Mouse (Mus musculus): ENCODE measurements at regions not wholly inside any gene's neighbourhood (a gene's known extent, or its start where the extent isn't known, plus 50 kb on each side); places are given as distances from the start of the nearest gene placed in this dataset.
A peak's percentile ranks its signal among the peaks of the same experiment; 100 is the strongest.

DNA sequence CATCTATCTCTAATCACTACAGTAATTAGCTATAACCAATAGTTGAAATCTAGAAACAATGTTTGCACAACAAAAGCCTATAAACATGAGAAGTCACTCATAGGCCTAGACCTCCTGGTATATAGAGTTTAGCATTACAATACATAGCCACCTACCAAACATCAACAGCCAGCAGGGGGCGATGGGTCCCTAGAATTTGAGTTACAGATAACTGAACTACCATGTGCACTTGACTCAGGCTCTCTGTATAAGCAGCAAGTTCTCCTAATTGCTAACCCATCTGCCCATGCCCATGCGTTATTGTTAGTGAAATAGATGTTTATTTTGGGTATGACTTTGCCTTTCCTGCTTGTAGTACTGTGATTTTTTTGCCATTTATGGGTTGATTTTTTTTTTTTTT is 106.9 kb upstream of the Tgif2lx2 start:
- peak; percentile 2 for DNase-seq (ENCODE audit: low spot score)

DNA sequence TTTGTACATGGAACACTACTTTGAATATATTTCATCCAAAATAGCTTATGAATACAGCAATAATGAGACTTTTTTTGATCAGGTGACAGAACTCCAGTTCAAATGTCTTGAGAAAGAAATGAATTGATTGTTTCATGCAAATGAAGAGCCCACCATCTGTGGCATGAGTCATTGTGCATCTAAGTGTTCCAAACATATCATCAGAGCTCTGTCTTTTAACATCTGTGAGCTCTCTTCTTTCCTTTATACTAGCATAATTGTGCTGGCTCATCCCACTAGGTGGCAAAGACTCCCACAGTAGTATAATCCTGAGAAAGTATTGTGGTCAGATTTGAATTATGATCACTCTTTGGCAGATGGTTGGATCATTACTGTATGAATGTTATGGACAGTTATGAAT is 70.1 kb upstream of the Tgif2lx2 start:
- DNase-seq (ENCODE audit: low spot score), result peak; percentile 2

All from layer of hippocampus, adult 11-12 months (tissue).